Mouse (Mus musculus): ENCODE results near the gene C2cd4c. TPM values are rescaled to one million over a fixed set of nuclear protein-coding genes. Genes with fewer than 3 reads are reported as not detected.

C2cd4c gene
- polyA plus RNA-seq, 1 experiment from 2014 or later = not detected

DNA sequence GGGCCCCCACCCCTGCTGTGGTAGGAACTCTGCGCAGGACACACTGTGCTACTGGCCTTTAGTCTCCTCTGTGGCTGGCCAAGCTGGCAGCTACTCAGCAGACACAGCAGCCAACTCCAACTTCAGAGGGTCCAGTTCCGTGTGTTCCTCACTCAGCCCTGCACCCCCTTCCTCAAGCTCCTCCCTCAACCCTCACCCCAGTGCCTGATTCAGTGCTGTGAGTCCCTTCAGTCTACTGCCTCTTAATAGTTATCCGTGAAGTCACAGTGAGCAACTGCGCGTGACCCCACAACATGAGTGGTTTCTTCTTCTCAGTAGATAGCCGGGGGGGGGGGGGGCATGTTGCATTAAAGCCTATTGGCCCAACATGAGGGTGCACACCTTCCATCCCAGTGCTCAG is 40.2 kb downstream of the C2cd4c start:
- H3K27me3 ChIP-seq (replicated peaks) = no peaks in the 10 kb centered on the region
- no peaks in the 10 kb centered on the region for H3K36me3 ChIP-seq
- no peaks in the 10 kb centered on the region for H3K4me1 ChIP-seq
- no peak for ATAC-seq (ENCODE audit: low FRiP score, low read depth)
- WGBS = 84% methylated on average over 6 of the region's 6 CpGs
- no peak overlapping the region for H3K4me3 ChIP-seq
- H3K9me3 ChIP-seq = no peaks in the 10 kb centered on the region
- H3K9ac ChIP-seq = no peak overlapping the region
- no peak overlapping the region for H3K4me2 ChIP-seq (replicated peaks)
- H3K27ac ChIP-seq = no peak overlapping the region

GRCm38 (mm10) chr10:79571314-79571713 is 42.5 kb downstream of the C2cd4c start:
- WGBS = 92% methylated on average over 2 of the region's 2 CpGs
- ATAC-seq (ENCODE audit: low FRiP score, low read depth) = no peak
- Histone ChIP-seq H3K36me3 (no peaks in the 10 kb centered on the region), H3K9ac (no peak overlapping the region), H3K27ac (no peak overlapping the region), H3K9me3 (no peaks in the 10 kb centered on the region), H3K4me1 (no peaks in the 10 kb centered on the region), H3K27me3 (replicated peaks) (no peaks in the 10 kb centered on the region), H3K4me3 (no peak overlapping the region), H3K4me2 (replicated peaks) (no peak overlapping the region)

DNA sequence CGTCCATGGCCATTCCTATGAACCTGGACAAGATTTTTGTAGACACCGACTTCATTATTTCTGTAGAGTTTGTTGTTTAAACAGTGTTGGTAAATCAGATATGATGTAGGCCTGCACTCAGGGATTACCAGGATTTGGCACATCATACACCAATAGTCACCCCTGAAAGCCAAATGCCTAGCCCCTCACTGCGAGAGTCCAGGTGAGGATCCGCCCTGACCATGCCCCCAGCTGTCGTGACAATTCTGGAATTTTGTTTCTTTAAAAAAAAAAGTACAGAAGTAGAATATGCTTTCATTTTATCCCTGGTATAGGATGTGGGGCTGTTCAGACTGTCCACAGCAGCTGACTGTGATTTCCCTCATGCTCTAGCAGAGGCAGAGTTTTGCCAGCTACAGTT is 43.9 kb downstream of the C2cd4c start:
- no peak overlapping the region for H3K4me2 ChIP-seq (replicated peaks)
- no peak overlapping the region for H3K27ac ChIP-seq
- no peak overlapping the region for H3K9ac ChIP-seq
- H3K4me3 ChIP-seq = no peak overlapping the region
- H3K4me1 ChIP-seq = no peaks in the 10 kb centered on the region
- peaks cover 4% of the 10 kb centered on the region; the same call in 1 of the 2 replicates for H3K9me3 ChIP-seq
- ATAC-seq (ENCODE audit: low FRiP score, low read depth) = no peak
- WGBS = 89% methylated on average over 5 of the region's 5 CpGs
- no peaks in the 10 kb centered on the region for H3K36me3 ChIP-seq
- H3K27me3 ChIP-seq (replicated peaks) = no peaks in the 10 kb centered on the region

DNA sequence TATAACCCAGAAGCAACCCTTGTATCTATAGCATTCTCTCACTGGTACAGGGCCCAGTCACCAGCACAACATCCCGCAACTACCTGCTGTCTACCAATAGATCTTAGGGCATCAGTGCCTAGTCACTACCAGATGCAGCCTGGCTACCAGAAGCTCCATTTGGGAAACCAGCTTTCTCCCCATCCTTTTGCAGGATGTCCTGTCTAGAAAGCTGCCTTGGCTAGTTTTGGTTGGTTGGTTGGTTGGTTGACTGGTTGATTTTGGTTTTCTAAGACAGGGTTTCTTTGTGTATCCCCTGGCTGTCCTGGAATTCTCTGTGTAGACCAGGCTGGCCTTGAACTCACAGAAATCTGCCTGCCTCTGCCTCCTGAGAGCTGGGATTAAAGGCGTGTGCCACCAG is 54.1 kb downstream of the C2cd4c start:
- Histone ChIP-seq H3K27me3 (replicated peaks) (no peaks in the 10 kb centered on the region), H3K4me1 (no peaks in the 10 kb centered on the region; the same call in 1 of the 2 replicates), H3K36me3 (no peaks in the 10 kb centered on the region), H3K4me2 (replicated peaks) (no peak overlapping the region), H3K27ac (no peak overlapping the region), H3K4me3 (no peak overlapping the region), H3K9ac (no peak overlapping the region), H3K9me3 (peaks cover 5% of the 10 kb centered on the region; the same call in 1 of the 2 replicates)
- no peak for ATAC-seq (ENCODE audit: low FRiP score, low read depth)
- 87% methylated on average over 2 of the region's 2 CpGs for WGBS

- Histone ChIP-seq H3K4me1 (peaks cover 18% of the 10 kb centered on the region), H3K4me3 (no peak overlapping the region), H3K9ac (no peak overlapping the region), H3K27me3 (replicated peaks) (no peaks in the 10 kb centered on the region), H3K9me3 (no peaks in the 10 kb centered on the region), H3K36me3 (no peaks in the 10 kb centered on the region), H3K27ac (no peak overlapping the region), H3K4me2 (replicated peaks) (no peak overlapping the region)
- ATAC-seq (ENCODE audit: low FRiP score, low read depth) = no peak
- 93% methylated on average over 5 of the region's 5 CpGs for WGBS
These were observed 56.3 kb downstream of the C2cd4c start for GRCm38 (mm10) chr10:79557496-79557895.

DNA sequence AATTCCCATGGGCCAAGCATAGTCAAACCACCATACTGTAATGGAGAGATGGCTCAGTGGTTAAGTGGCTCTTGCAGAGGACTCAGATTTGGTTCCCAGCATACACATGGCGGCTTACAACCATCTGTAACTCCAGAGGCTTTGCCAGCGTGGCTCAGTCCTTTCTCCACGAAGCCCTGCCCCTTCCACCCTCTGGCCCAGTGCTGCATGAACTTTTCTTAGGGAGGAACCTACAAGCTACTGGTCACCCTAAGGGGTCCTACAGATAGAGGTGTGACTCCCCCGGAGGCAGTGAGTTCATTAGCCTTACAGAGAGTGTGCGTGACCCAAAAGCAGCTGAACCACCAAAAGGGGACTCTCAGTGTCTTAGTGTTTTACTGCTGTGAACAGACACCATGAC is 56.9 kb downstream of the C2cd4c start:
- H3K27me3 ChIP-seq (replicated peaks) = no peaks in the 10 kb centered on the region
- no peaks in the 10 kb centered on the region for H3K36me3 ChIP-seq
- no peak overlapping the region for H3K4me2 ChIP-seq (replicated peaks)
- peaks cover 22% of the 10 kb centered on the region for H3K4me1 ChIP-seq
- ATAC-seq (ENCODE audit: low FRiP score, low read depth) = no peak
- H3K27ac ChIP-seq = no peak overlapping the region
- 93% methylated on average over 5 of the region's 5 CpGs for whole genome bisulfite sequencing
- H3K9me3 ChIP-seq = no peaks in the 10 kb centered on the region
- H3K9ac ChIP-seq = no peak overlapping the region
- H3K4me3 ChIP-seq = no peak overlapping the region

Other genes with a start within 250 kb of the C2cd4c start
- gene Vmn2r83, start 145.3 kb downstream of the C2cd4c start, polyA plus RNA-seq (2016; fragmentation: Nextera tagmentation; extraction: Ambion mirVana) = not detected in 2 replicates
- 16.2 and 17.9 TPM in 2 replicates for gene Plpp2, start 80.2 kb downstream of the C2cd4c start, polyA plus RNA-seq (2016; fragmentation: Nextera tagmentation; extraction: Ambion mirVana)
- gene Mier2, start 58.8 kb downstream of the C2cd4c start, polyA plus RNA-seq (2016; fragmentation: Nextera tagmentation; extraction: Ambion mirVana) = 67.4 and 69.5 TPM in 2 replicates
- not detected in 2 replicates for gene Theg, start 26.7 kb downstream of the C2cd4c start, polyA plus RNA-seq (2016; fragmentation: Nextera tagmentation; extraction: Ambion mirVana)
- gene Shc2, start 23.9 kb upstream of the C2cd4c start, polyA plus RNA-seq (2016; fragmentation: Nextera tagmentation; extraction: Ambion mirVana) = 35.5 and 43.9 TPM in 2 replicates
- gene Odf3l2, start 31.7 kb upstream of the C2cd4c start, polyA plus RNA-seq (2016; fragmentation: Nextera tagmentation; extraction: Ambion mirVana) = not detected in 2 replicates
- 1.1 and 2.0 TPM in 2 replicates for gene Madcam1, start 50.5 kb upstream of the C2cd4c start, polyA plus RNA-seq (2016; fragmentation: Nextera tagmentation; extraction: Ambion mirVana)
- 75.2 and 79.6 TPM in 2 replicates for gene Tpgs1, start 55.3 kb upstream of the C2cd4c start, polyA plus RNA-seq (2016; fragmentation: Nextera tagmentation; extraction: Ambion mirVana)
- 136 and 141 TPM in 2 replicates for gene Cdc34, start 68.2 kb upstream of the C2cd4c start, polyA plus RNA-seq (2016; fragmentation: Nextera tagmentation; extraction: Ambion mirVana)
- 0.65 and 1.4 TPM in 2 replicates for gene Gzmm, start 75.0 kb upstream of the C2cd4c start, polyA plus RNA-seq (2016; fragmentation: Nextera tagmentation; extraction: Ambion mirVana)
- 634 and 639 TPM in 2 replicates for gene Bsg, start 90.5 kb upstream of the C2cd4c start, polyA plus RNA-seq (2016; fragmentation: Nextera tagmentation; extraction: Ambion mirVana)
- gene Hcn2, start 102.6 kb upstream of the C2cd4c start, polyA plus RNA-seq (2016; fragmentation: Nextera tagmentation; extraction: Ambion mirVana) = 0.61 and 0.79 TPM in 2 replicates
- gene Polrmt, start 132.6 kb upstream of the C2cd4c start, polyA plus RNA-seq (2016; fragmentation: Nextera tagmentation; extraction: Ambion mirVana) = 44.7 and 44.9 TPM in 2 replicates
- gene Fgf22, start 141.1 kb upstream of the C2cd4c start, polyA plus RNA-seq (2016; fragmentation: Nextera tagmentation; extraction: Ambion mirVana) = 0.55 and 1.2 TPM in 2 replicates
- gene Rnf126, start 152.9 kb upstream of the C2cd4c start, polyA plus RNA-seq (2016; fragmentation: Nextera tagmentation; extraction: Ambion mirVana) = 115 and 118 TPM in 2 replicates
- gene Fstl3, start 163.2 kb upstream of the C2cd4c start, polyA plus RNA-seq (2016; fragmentation: Nextera tagmentation; extraction: Ambion mirVana) = 1.5 and 2.0 TPM in 2 replicates
- gene Prss57, start 176.9 kb upstream of the C2cd4c start, polyA plus RNA-seq (2016; fragmentation: Nextera tagmentation; extraction: Ambion mirVana) = 0.16 and 0.42 TPM in 2 replicates
- 196 and 205 TPM in 2 replicates for gene Palm, start 179.5 kb upstream of the C2cd4c start, polyA plus RNA-seq (2016; fragmentation: Nextera tagmentation; extraction: Ambion mirVana)
- 1.6 and 2.3 TPM in 2 replicates for gene Misp, start 207.0 kb upstream of the C2cd4c start, polyA plus RNA-seq (2016; fragmentation: Nextera tagmentation; extraction: Ambion mirVana)
- gene Ptbp1, start 240.4 kb upstream of the C2cd4c start, polyA plus RNA-seq (2016; fragmentation: Nextera tagmentation; extraction: Ambion mirVana) = 180 and 189 TPM in 2 replicates

Measured in neural tube, embryonic 12.5 days (tissue).